Mouse (Mus musculus): ENCODE measurements at regions not wholly inside any gene's neighbourhood (a gene's known extent, or its start where the extent isn't known, plus 50 kb on each side); places are given as distances from the start of the nearest gene placed in this dataset.

DNA sequence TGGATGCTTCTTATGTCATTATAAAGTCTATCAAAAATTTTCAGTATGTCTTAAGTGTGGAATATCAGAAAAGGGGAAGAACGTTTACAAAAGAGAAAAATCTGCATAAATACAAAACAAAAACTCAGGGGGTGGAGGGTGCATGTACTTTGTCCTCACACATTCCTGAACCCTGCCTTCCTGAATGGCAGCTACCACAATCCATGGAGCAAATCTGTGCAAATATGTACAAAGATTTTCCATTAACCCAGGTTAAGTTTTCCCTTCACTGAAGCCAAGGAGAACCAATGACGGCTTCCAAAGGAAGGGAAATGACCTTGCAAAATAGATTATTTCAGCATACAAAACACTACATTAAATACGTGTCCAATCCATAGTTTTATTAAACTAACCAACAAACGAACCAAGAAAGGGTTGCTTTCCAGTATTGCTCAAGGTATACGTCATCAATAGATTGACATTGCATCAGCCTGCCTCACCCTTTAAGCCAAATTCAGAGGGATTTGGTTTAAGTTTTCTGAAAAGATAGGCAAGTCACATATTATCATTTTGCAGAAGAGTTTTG lies 61.4 kb upstream of the 4933415F23Rik start:
- TF ChIP-seq MAX (IDR thresholded peaks at IDR 0.05) (no peak), CTCF (IDR thresholded peaks at IDR 0.05; ENCODE audit: control insufficient read depth, insufficient read depth, insufficient read length) (no peak), FOSL1 (IDR thresholded peaks at IDR 0.05; ENCODE audit: insufficient read depth, low read length, poor library complexity, severe bottlenecking) (no peak), USF1 (IDR thresholded peaks at IDR 0.05; ENCODE audit: low read depth) (no peak), MYOD1 (IDR thresholded peaks at IDR 0.05; ENCODE audit: control insufficient read depth, insufficient read length, low read depth) (no peak), MYOG (IDR thresholded peaks at IDR 0.05; ENCODE audit: control insufficient read depth, extremely low read depth, insufficient read length) (no peak), CEBPB (IDR thresholded peaks at IDR 0.05; ENCODE audit: low read depth) (no peak)

All from C2C12 (cell line).